Mouse (Mus musculus) kidney, adult 10 weeks (tissue): ENCODE measurements around the gene E030025P04Rik. TPM values are rescaled to one million over a fixed set of nuclear protein-coding genes. Genes with fewer than 3 reads are reported as not detected.

Experiments
- polyA plus RNA-seq: library from polyadenylated mRNA; stranded (reverse); fragments of 350-450 nt; fragmentation: Illumina TruSeq; extraction: RNeasy Lipid Tissue Mini Kit (QIAGEN cat#74804); gene quantifications from one replicate; pipeline ENCODE4 v1.2.3, GENCODE M21; 2014; ENCODE audit warnings: low read depth, low replicate concordance

Gene E030025P04Rik
- polyA plus RNA-seq: not detected

GRCm38 (mm10) chr11:109144236-109144635, at the start of gene E030025P04Rik:
Gene E030025P04Rik, minus strand, starts transcription at chr11:109144369.

Other genes with a start within 250 kb of the E030025P04Rik start
- 0.65 TPM for gene Axin2, start 224.0 kb downstream of the E030025P04Rik start, polyA plus RNA-seq
- gene Rgs9, start 153.8 kb upstream of the E030025P04Rik start, polyA plus RNA-seq: 1.1 TPM
- gene Gna13, start 218.5 kb upstream of the E030025P04Rik start, polyA plus RNA-seq: 45.8 TPM